Mouse (Mus musculus): ENCODE measurements at regions not wholly inside any gene's neighbourhood (a gene's known extent, or its start where the extent isn't known, plus 50 kb on each side); places are given as distances from the start of the nearest gene placed in this dataset.
A peak's percentile ranks its signal among the peaks of the same experiment; 100 is the strongest.

- WGBS, result 34% methylated on average over 13 of the region's 13 CpGs
These were observed 65.4 kb upstream of the Casz1 start for GRCm38 (mm10) chr4:148738601-148739530.

GRCm38 (mm10) chr4:148742549-148743413 lies 61.4 kb upstream of the Casz1 start:
- peak overlapping the region; percentile 73 for H3K4me2 ChIP-seq (ENCODE audit: low read depth, low read length, poor library complexity, severe bottlenecking)
- no peaks in the 10 kb centered on the region for H3K36me3 ChIP-seq (ENCODE audit: insufficient read depth, low read length)
- 4% methylated on average over 50 of the region's 65 CpGs for WGBS
- TF ChIP-seq CTCF (IDR thresholded peaks at IDR 0.05), result peak; percentile 83
- no peaks in the 10 kb centered on the region for H3K4me1 ChIP-seq (ENCODE audit: insufficient read depth, low read length)
- H3K4me3 ChIP-seq (ENCODE audit: low read depth, low read length), result peak overlapping the region; percentile 38
- DNase-seq (ENCODE audit: low spot score) (peak; percentile 74), ATAC-seq (ENCODE audit: low FRiP score) (peak; percentile 66; the same call in 1 of the 2 replicates)
- peaks cover 11% of the 10 kb centered on the region for H3K27me3 ChIP-seq (ENCODE audit: insufficient read depth, low read length)
- H3K9ac ChIP-seq (replicated peaks; ENCODE audit: low read length, poor library complexity, severe bottlenecking), result peak overlapping the region; percentile 42
- no peaks in the 10 kb centered on the region for H3K9me3 ChIP-seq (ENCODE audit: low read length)
- no peak overlapping the region for H3K27ac ChIP-seq (ENCODE audit: low read depth, low read length)

More at GRCm38 (mm10) chr4:148738601-148739530, 65.4 kb upstream of the Casz1 start:
- Histone ChIP-seq H3K9me3 (ENCODE audit: low read length) (no peaks in the 10 kb centered on the region), H3K9ac (replicated peaks; ENCODE audit: low read length, poor library complexity, severe bottlenecking) (no peak overlapping the region), H3K27me3 (ENCODE audit: insufficient read depth, low read length) (peaks cover 11% of the 10 kb centered on the region), H3K4me2 (ENCODE audit: low read depth, low read length, poor library complexity, severe bottlenecking) (no peak overlapping the region), H3K36me3 (ENCODE audit: insufficient read depth, low read length) (no peaks in the 10 kb centered on the region), H3K4me1 (ENCODE audit: insufficient read depth, low read length) (no peaks in the 10 kb centered on the region), H3K27ac (ENCODE audit: low read depth, low read length) (no peak overlapping the region), H3K4me3 (ENCODE audit: low read depth, low read length) (no peak overlapping the region)
- TF ChIP-seq CTCF (IDR thresholded peaks at IDR 0.05), result no peak
- no peak for DNase-seq (ENCODE audit: low spot score)
- no peak for ATAC-seq (ENCODE audit: low FRiP score)

- Histone ChIP-seq H3K4me3 (ENCODE audit: low read depth, low read length) (peak overlapping the region; percentile 38; the same call in 1 of the 2 replicates), H3K9ac (replicated peaks; ENCODE audit: low read length, poor library complexity, severe bottlenecking) (no peak overlapping the region), H3K27me3 (ENCODE audit: insufficient read depth, low read length) (peaks cover 11% of the 10 kb centered on the region), H3K4me2 (ENCODE audit: low read depth, low read length, poor library complexity, severe bottlenecking) (peak overlapping the region; percentile 73; the same call in 1 of the 2 replicates), H3K9me3 (ENCODE audit: low read length) (no peaks in the 10 kb centered on the region), H3K27ac (ENCODE audit: low read depth, low read length) (no peak overlapping the region), H3K36me3 (ENCODE audit: insufficient read depth, low read length) (no peaks in the 10 kb centered on the region), H3K4me1 (ENCODE audit: insufficient read depth, low read length) (no peaks in the 10 kb centered on the region)
- TF ChIP-seq CTCF (IDR thresholded peaks at IDR 0.05), result no peak
- DNase-seq (ENCODE audit: low spot score) (no peak), ATAC-seq (ENCODE audit: low FRiP score) (no peak)
- WGBS, result 17% methylated on average over 11 of the region's 11 CpGs
These were observed 60.8 kb upstream of the Casz1 start for GRCm38 (mm10) chr4:148743414-148743844.

- Histone ChIP-seq H3K4me1 (ENCODE audit: insufficient read depth, low read length) (no peaks in the 10 kb centered on the region), H3K4me3 (ENCODE audit: low read depth, low read length) (no peak overlapping the region), H3K27ac (ENCODE audit: low read depth, low read length) (no peak overlapping the region), H3K4me2 (ENCODE audit: low read depth, low read length, poor library complexity, severe bottlenecking) (no peak overlapping the region), H3K36me3 (ENCODE audit: insufficient read depth, low read length) (no peaks in the 10 kb centered on the region), H3K27me3 (ENCODE audit: insufficient read depth, low read length) (peaks cover 9% of the 10 kb centered on the region), H3K9me3 (ENCODE audit: low read length) (no peaks in the 10 kb centered on the region), H3K9ac (replicated peaks; ENCODE audit: low read length, poor library complexity, severe bottlenecking) (no peak overlapping the region)
- ATAC-seq (ENCODE audit: low FRiP score) (no peak), DNase-seq (ENCODE audit: low spot score) (no peak)
- WGBS, result 56% methylated on average over 8 of the region's 8 CpGs
- no peak for TF ChIP-seq CTCF (IDR thresholded peaks at IDR 0.05)
These were observed 60.2 kb upstream of the Casz1 start for GRCm38 (mm10) chr4:148744053-148744452.

GRCm38 (mm10) chr4:148746460-148747314 lies 57.5 kb upstream of the Casz1 start:
- H3K4me2 ChIP-seq (ENCODE audit: low read depth, low read length, poor library complexity, severe bottlenecking), result no peak overlapping the region
- no peak overlapping the region for H3K27ac ChIP-seq (ENCODE audit: low read depth, low read length)
- H3K4me3 ChIP-seq (ENCODE audit: low read depth, low read length), result no peak overlapping the region
- H3K4me1 ChIP-seq (ENCODE audit: insufficient read depth, low read length), result no peaks in the 10 kb centered on the region
- no peaks in the 10 kb centered on the region for H3K36me3 ChIP-seq (ENCODE audit: insufficient read depth, low read length)
- 51% methylated on average over 23 of the region's 23 CpGs for WGBS
- ATAC-seq (ENCODE audit: low FRiP score) (no peak), DNase-seq (ENCODE audit: low spot score) (no peak)
- no peak overlapping the region for H3K9ac ChIP-seq (replicated peaks; ENCODE audit: low read length, poor library complexity, severe bottlenecking)
- no peaks in the 10 kb centered on the region for H3K27me3 ChIP-seq (ENCODE audit: insufficient read depth, low read length)
- H3K9me3 ChIP-seq (ENCODE audit: low read length), result no peaks in the 10 kb centered on the region
- no peak for TF ChIP-seq CTCF (IDR thresholded peaks at IDR 0.05)

All from midbrain, postnatal 0 days (tissue).